Mouse (Mus musculus) heart, adult 2 months (tissue): ENCODE measurements around the gene Wdr45.

ENCODE experiments used
- CTCF ChIP-seq: fragments of 200-600 bp; IDR thresholded peaks from 2 replicates; pipeline ENCODE4 v1.8.1; 2022; ENCODE audit warnings: antibody characterized with exemption, mild to moderate bottlenecking, moderate library complexity
- EP300 ChIP-seq: fragments of 200-500 bp; IDR thresholded peaks from 2 replicates; pipeline ENCODE4 v1.6.1; 2011; ENCODE audit warnings: low read depth, low read length, control low read depth; ENCODE audit not compliant: insufficient read depth

DNA sequence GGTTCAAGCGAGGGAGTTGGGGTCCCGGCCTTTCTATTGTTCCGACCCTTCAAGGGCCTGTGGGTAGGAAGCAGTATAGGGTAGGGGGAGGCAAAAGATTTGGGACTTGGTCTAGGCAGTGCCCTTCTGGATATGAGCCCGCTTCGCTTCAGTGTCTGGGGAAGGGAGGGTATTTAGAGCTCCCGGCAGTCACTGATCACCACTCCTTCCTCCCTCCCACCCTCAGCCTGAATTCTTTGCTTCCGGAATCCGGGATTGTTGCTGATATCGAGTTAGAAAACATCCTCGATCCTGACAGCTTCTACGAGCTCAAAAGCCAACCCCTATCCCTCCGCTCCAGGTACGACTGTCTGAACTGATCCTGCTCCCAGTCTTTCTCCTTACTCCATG, 51.1 kb downstream of the Wdr45 start:
- TF ChIP-seq EP300 (no peak), CTCF (no peak)
